Mouse (Mus musculus): ENCODE measurements around the gene Sufu.

DNA sequence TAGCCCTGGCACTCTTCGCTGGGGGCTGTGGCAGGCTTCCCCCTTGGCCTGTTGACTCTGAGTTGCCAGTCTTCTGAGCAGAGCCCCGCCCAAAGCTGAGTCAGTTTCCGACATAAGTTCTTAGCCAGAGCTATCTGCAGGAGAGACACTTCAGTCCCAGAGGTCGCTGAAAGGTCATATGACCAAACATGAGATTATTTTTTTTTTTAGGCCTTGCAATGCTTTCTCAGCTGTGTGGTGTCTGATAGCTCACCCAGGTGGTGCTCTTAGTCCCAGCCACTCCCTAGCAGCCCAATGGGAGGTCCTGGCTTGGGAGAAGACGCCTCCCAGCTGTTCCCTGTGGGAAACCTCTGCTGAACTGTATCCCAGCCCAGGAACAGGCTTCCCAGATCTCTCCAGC, 82.1 kb downstream of the Sufu start:
- no peak for TF ChIP-seq CTCF (IDR thresholded peaks at IDR 0.05; ENCODE audit: low read depth, low read length)
- no peak for TF ChIP-seq GATA1 (IDR thresholded peaks at IDR 0.05; ENCODE audit: borderline replicate concordance, low read length)
